Mouse (Mus musculus): ENCODE measurements around the gene Cox10. TPM values are rescaled to one million over a fixed set of nuclear protein-coding genes. Genes with fewer than 3 reads are reported as not detected.
"Not testable (repeated sequence)": the region's sequence is repeated elsewhere in the genome, so short reads cannot be mapped to it uniquely, and the experiment has no call there.

The Cox10 gene
- polyA plus RNA-seq (2012; rRNA removed): 10.8 and 10.9 TPM in 2 replicates

GRCm38 (mm10) chr11:64078956-64079726, at the start of gene Cox10:
Cox10 (minus strand) TSS chr11:64079468.
- no peak for DNase-seq (ENCODE audit: low read depth)

GRCm38 (mm10) chr11:64128016-64128415, 48.7 kb upstream of the Cox10 start:
- DNase-seq (ENCODE audit: low read depth): no peak

GRCm38 (mm10) chr11:64125471-64125870, 46.2 kb upstream of the Cox10 start:
- no peak for DNase-seq (ENCODE audit: low read depth)

GRCm38 (mm10) chr11:64123174-64123573, 43.9 kb upstream of the Cox10 start:
- DNase-seq (ENCODE audit: low read depth): not testable (repeated sequence)

DNA sequence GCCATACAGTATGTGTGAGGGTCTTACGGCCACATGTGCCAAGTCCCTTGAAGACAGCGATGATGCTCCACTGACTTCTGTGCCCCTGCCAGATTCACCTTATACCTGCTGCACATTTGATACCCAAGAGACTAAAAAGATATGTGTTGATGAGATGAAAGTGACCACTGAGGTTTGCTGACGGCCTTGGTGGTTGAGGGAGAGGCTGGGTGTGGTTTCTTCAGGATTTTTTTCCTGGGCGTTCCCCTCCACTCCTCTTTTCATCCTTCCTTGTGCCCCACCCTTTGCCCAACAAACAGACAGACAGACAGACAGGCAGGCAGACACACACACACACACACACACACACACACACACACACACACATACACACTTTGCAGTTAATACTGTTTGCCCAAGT, 37.4 kb upstream of the Cox10 start:
- DNase-seq (ENCODE audit: low read depth): no peak

GRCm38 (mm10) chr11:64115822-64116221, 36.6 kb upstream of the Cox10 start:
- no peak for DNase-seq (ENCODE audit: low read depth)

GRCm38 (mm10) chr11:64115101-64115500, 35.8 kb upstream of the Cox10 start:
- DNase-seq (ENCODE audit: low read depth): no peak

DNA sequence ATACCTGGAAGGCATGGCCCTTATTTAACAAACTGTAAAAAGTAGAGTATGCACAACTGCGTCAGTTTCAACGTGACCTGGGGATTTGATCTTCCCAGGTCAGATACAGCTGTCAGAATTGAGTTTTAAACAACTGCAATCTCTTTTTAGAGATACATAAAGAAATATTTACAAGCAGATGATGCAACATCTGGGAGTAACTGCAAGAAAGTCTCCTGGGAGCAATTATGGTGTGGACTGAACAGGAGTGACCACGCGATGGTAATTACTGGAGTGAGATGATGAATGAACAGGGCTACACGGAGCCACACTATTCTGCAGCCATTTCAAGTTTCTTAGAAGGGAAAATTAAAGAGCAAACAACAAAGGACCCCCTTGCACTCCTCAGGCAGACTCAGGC, 20.8 kb upstream of the Cox10 start:
- DNase-seq (ENCODE audit: low read depth): no peak

- no peak for DNase-seq (ENCODE audit: low read depth)
These were observed 13.8 kb upstream of the Cox10 start for GRCm38 (mm10) chr11:64093058-64093457.

DNA sequence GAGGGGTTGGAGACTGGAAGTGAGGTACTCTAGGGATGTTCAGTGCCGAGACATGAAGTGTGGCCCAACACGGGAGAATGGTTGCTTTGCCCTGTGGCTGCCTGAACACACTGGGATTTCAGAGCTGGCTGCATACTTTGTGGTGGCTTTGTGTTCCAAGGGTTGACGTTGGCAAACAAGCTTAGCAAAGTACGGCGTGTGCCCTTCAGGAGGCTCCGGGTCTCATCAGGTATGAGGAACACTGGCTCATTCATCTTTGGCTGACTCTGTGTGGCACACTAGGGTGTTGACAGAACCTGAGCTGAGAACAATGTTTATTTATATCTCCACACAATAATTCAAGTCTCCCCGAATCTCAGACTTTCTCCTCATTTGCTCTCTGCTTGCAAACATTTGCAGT, 11.9 kb upstream of the Cox10 start:
- DNase-seq (ENCODE audit: low read depth): no peak

DNA sequence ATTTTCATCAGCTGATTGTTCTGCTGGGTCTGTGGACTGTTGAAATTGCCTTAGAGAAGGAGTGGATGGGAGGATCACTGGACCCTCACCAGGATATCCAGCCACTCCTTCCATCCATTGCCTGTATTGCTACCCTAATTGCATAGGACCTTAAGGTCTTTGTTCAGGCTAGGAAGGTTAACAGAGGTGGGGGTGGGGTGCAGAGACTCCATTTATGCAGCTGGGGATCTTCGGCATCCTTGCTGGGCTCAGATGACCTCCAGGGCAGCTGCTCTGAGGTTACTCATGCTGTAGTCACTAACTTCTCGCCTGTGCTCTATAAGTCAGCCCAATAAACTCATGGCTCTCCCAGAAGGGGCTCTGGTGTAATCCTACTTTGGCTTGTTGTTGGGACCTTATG, 10.4 kb upstream of the Cox10 start:
- DNase-seq (ENCODE audit: low read depth): no peak

DNA sequence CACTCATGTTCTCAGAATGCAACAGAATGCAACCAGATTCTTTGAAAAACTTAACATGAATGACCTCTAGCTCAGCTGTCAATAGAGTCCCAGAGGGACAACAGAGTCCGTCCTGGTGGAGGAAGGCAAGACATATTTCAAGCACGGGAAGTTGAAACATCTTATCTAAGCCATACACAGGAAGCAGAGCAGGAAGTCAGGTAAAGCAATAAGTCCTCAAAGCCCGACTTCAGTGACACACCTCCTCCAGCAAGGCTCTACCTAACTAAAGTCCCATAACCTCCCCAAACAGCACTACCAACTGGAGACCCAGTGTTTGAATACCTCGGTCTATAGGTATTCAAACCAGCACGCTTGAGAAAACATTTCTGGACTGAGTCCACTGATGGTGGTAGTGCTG, 6.6 kb upstream of the Cox10 start:
- DNase-seq (ENCODE audit: low read depth): no peak

DNA sequence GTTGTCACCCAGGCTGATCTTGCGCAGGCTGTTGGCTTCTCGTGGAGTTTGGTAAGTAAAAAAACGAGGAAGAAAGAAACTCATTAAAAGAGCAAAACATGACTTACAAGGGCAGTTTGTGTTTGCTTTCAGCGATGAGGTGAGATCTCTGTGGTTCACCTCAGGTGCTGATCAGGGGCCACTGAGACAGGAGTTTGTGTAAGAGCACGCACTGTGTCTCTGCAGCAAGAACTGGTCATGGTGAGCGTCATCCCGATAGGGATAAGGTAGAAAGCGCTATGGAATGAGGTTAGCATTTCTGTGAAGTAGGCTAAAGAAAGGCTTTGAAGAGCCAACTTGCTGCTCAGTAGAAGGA, 436 bp upstream of the Cox10 start:
- DNase-seq (ENCODE audit: low read depth): no peak

- DNase-seq (ENCODE audit: low read depth): no peak
These were observed 3.1 kb downstream of the Cox10 start for GRCm38 (mm10) chr11:64076212-64076611.

GRCm38 (mm10) chr11:64073379-64073778, 5.9 kb downstream of the Cox10 start:
- no peak for DNase-seq (ENCODE audit: low read depth)

GRCm38 (mm10) chr11:64071536-64071935, 7.7 kb downstream of the Cox10 start:
- DNase-seq (ENCODE audit: low read depth): no peak

DNA sequence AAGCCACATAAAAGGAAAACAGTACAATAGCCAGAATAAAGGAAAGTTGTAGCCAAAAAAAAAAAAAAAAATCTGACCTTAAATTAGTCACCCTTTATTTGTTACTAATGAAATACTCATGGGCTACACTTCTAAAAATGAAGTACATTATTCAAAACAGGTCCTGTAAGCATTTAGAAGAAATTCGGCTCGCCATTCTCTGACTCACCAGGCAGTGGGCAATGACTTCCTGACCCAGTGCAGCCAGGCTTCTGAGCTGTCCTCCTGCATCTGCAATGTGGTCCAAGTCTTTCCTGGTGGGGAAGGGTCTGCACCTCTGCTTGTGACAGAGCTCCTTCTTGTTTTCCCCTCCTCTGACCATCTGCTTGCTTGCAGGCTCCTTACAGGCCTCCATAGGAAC, 13.3 kb downstream of the Cox10 start:
- DNase-seq (ENCODE audit: low read depth): no peak

DNA sequence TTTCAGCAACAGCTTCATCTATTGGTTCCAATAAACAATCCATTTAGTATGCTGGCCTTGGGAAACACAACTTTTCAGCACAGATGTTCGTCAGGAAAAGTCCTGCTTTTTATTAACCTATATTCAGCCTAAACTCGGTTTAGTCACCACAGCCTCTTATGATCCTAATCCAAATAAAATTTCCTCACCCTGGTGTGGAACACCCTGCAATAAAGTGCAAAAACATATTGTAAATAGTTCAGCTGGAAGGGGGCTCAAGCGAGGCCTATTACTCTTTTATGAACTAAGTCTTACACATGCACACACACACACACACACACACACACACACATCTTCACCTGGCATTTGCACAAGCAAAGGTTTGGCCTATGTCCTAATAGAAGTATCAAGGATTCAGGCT, 16.1 kb downstream of the Cox10 start:
- DNase-seq (ENCODE audit: low read depth): no peak

- DNase-seq (ENCODE audit: low read depth): no peak
These were observed 17.0 kb downstream of the Cox10 start for GRCm38 (mm10) chr11:64062226-64062625.

DNA sequence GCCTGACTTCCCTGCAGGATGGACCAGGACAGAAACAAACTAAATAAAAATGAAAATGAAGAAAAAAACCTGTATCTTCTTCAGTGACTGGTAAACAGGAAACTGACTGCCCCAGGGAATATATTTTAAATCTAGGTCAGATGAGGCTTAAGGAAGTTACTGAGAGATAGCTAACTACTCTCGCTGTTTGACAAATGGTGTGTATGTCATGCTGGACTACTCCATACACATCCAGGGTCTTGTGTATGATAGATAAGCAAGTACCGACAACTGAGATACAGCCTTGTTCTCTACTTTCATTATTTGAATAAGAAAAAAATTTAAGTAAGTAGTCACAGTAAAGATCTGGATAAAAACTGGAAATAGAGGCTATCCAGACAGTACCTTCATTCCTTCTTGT, 20.0 kb downstream of the Cox10 start:
- DNase-seq (ENCODE audit: low read depth): no peak

DNA sequence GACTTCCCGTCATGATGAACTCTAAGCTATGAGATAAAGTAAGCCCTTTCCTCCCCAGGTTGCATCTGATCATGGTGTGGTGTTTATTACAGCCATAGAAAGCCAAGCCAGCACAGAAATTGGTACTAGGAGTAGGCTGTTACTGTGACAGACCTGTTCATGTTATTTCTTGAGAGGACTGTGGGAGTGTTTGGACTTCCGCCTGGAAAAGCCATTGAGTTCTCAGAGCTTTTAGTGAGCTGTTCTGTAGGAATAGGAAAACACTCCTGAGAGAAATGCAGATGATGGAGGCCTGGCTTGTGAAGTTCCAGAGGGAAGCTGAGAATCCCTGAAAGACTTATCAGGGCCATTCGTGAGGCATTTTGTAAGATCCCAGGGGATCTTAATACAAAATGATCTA, 20.8 kb downstream of the Cox10 start:
- no peak for DNase-seq (ENCODE audit: low read depth)

DNA sequence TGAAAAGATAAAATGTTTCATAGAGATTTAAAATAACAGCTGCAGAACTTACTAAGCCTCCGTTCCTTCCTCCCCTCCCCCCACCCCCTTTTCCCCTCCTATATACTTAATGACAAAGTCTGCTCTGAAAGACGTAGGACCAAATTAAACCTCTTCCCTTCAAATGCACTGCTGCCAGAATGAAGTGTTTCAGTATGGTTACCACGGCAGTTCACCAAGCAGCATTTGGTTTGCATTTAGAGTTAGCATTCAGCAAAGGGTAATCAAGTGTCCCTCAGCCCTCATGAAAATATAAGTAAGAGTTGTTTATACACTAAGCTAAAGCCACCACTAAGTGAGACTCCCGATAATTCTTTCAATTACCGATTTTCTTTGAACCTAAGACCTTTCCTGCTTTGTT, 25.9 kb downstream of the Cox10 start:
- no peak for DNase-seq (ENCODE audit: low read depth)

DNA sequence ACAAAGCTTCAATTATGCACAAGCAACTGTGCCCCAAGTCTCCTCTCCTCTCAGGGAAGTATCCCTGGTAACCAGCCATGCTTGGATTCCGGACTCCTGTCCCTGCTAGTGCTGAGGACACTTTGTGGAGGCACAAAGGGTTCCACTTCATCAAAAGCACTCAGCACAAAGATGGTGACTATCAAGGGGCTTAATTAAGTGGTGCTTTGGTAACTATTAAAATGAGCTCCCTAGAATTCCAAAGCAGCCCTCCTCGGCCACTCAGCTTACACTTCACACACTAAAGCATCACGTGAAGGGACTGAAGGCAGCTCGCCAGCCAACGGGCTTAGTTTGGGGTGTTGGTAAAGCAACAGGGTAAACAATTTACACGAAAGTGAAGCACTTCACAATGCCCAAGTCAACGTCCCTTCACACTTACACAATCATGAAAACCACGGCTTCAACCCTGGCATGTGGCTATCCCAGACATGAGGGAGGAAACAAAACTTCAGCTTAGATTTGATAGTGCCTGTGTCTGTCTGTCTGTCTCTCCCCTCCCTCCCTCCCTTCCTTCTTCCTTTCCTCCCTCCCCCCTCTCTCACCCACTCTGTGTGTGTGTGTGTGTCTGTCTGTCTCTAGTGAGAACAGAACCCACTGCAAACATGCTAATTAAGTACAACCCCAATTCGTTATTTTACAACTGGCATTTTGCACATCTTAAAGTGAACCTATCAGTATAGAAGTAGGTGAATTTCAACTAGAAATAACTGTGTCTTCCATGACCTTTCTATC, 27.9 kb downstream of the Cox10 start:
- DNase-seq (ENCODE audit: low read depth): no peak

Measured in gonadal fat pad, adult 2 months (tissue).